Mouse (Mus musculus) testis, adult 2 months (tissue): ENCODE results near the gene Gm14444.
"Not testable (repeated sequence)": the region's sequence is repeated elsewhere in the genome, so short reads cannot be mapped to it uniquely, and the experiment has no call there.

Experiments
- CTCF ChIP-seq: fragments of 200-500 bp; IDR thresholded peaks from 2 replicates; pipeline ENCODE4 v1.5.1; 2012; ENCODE audit warnings: low read depth, mild to moderate bottlenecking, inconsistent platforms, low read length, moderate library complexity; ENCODE audit not compliant: control insufficient read depth, insufficient read depth, insufficient replicate concordance
- POLR2A ChIP-seq: fragments of 200-500 bp; IDR thresholded peaks from 2 replicates; pipeline ENCODE4 v1.6.1; 2012; ENCODE audit warnings: low read depth, mild to moderate bottlenecking, inconsistent platforms, low read length, moderate library complexity; ENCODE audit not compliant: control insufficient read depth

DNA sequence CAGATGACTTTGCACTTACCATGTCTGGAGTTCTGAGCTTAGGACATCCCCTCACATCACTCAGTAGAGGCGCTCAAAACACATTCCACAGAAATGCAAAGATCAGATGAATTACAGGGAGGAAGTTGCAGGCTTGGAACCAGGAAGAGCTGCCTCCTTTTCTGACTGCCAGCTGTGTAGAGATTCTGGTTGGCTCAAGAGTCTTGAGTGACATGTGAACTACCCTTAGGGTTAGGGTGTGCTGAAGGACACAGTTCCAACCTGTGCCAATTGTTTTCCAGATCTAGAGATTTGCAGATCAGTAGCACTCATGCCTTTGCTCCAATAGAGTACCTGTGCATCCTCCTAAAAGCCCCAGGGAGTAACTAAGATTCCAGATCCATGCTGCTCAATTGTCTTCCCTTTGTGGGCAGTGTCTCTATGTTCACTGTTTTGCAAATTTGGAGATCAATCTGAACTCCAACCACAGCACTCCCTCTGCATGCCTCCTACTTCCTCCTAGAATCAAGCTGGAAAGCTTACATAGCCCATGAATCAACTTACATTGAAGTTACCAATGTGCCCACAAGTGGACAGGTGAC lies 57.7 kb downstream of the Gm14444 start, which contains the start of gene Gm14393:
- not testable (repeated sequence) for TF ChIP-seq POLR2A, CTCF
